Mouse (Mus musculus) heart, adult 18-20 months (tissue): ENCODE measurements at regions not wholly inside any gene's neighbourhood (a gene's known extent, or its start where the extent isn't known, plus 50 kb on each side); places are given as distances from the start of the nearest gene placed in this dataset.

Experiments
- DNase-seq, 2 experiments: peaks; one replicate each; pipeline ENCODE4 v3.0.0; 2021 to 2022; ENCODE audit warnings: mixed read lengths in 1 of 2

DNA sequence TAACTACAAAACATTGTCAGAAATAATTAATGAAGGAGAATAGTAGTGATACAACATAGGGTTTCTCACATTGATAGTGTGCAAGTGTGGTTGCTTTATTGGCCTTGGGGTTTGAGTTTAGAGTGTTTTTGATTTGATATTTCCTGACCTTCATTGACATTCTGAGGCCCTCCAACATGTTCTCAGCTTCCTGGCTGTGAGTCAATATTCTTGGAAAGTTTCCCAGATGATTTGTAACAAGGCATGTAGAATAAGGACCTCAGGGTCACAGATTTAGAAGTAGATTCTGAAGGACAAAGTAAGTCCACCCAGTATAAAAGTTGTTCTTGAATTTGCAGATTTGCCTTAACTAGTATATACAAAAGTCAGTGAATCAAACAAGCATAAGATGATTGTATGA is 969.7 kb upstream of the Pcdh9 start:
- DNase-seq, result peak; percentile 2 to 3

DNA sequence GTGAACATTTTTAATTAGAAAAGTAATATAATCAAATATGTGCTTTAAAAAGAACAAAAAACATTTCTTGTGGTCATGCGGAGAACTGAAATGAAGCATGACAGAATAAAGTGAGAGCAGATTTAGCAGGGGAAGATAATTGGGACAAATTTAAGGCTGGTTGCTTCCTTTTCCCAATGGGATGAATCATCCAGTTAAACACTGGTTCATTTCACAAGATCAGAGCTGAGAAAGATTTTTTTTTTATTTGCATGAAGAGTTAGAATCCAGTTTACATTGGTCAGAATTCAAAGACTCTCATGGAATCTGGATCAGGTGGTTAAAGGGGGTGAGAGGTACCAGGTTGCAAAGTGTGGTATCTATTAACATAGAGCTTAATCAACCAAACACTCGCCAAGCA is 978.5 kb upstream of the Pcdh9 start:
- DNase-seq, result no peak

DNA sequence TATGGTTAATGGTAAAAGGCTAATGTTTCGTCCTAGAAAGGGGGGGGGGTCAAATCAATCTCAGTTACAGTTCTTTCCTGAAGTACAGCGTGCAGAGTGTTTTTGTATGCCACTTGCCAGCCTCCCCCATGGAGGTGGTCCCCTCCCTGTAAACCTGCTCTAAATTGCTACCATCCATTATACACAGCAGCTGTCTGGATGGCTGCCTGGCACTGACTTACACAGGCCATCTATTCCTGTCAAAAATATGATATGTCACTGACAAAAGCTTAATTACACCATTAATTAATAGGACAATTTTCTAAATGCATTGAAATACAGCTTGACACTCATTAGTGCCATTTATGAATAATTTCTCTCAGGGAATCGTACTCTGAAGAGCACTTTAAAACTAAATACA is 995.0 kb upstream of the 4921530L21Rik start:
- no peak for DNase-seq

- DNase-seq, result no peak
Observed at GRCm38 (mm10) chr14:94895261-94895769, 985.7 kb upstream of the 4921530L21Rik start.

- DNase-seq, result no peak
Observed at GRCm38 (mm10) chr14:94898667-94899281, 982.3 kb upstream of the 4921530L21Rik start.

- no peak for DNase-seq
Observed at GRCm38 (mm10) chr14:94912326-94912725, 968.7 kb upstream of the 4921530L21Rik start.

- DNase-seq, result no peak
Observed at GRCm38 (mm10) chr14:94941416-94941815, 939.6 kb upstream of the 4921530L21Rik start.
